Mouse (Mus musculus) urinary bladder, postnatal 4 days (tissue): ENCODE data around the gene Vmn2r117.
"Not testable (repeated sequence)": the region's sequence is repeated elsewhere in the genome, so short reads cannot be mapped to it uniquely, and the experiment has no call there.

Experiments
- DNase-seq, 2 experiments: peaks; one replicate each; pipeline ENCODE4 v3.0.0; 2021 to 2022; ENCODE audit warnings: low spot score in 2 of 2

The Vmn2r117 gene

GRCm38 (mm10) chr17:23479599-23479998 lies at the start of gene Vmn2r117:
Vmn2r117 (minus strand) TSS chr17:23479699.
- not testable (repeated sequence) for DNase-seq

- not testable (repeated sequence) for DNase-seq
Measured at GRCm38 (mm10) chr17:23522941-23523732, 43.6 kb upstream of the Vmn2r117 start.

- no peak for DNase-seq
Measured at GRCm38 (mm10) chr17:23518701-23519423, 39.4 kb upstream of the Vmn2r117 start.

- DNase-seq, result no peak
Measured at GRCm38 (mm10) chr17:23433150-23433679, 46.3 kb downstream of the Vmn2r117 start.
